Mouse (Mus musculus) cerebellum, postnatal 10 days (tissue): ENCODE data around the gene Ago4.
A peak's percentile ranks its signal among the peaks of the same experiment; 100 is the strongest.

ENCODE experiments used
- DNase-seq, 2 experiments: peaks; one replicate each; pipeline ENCODE4 v3.0.0; 2021; ENCODE audit warnings: mixed read lengths in 2 of 2

Ago4 gene

GRCm38 (mm10) chr4:126512308-126513066, 20.8 kb downstream of the Ago4 start:
- no peak for DNase-seq

GRCm38 (mm10) chr4:126511013-126511412, 22.3 kb downstream of the Ago4 start:
- no peak for DNase-seq

GRCm38 (mm10) chr4:126509072-126509471, 24.2 kb downstream of the Ago4 start:
- no peak for DNase-seq

GRCm38 (mm10) chr4:126508110-126508899, 25.0 kb downstream of the Ago4 start:
- no peak for DNase-seq

GRCm38 (mm10) chr4:126502977-126503309, 30.3 kb downstream of the Ago4 start:
- no peak for DNase-seq

GRCm38 (mm10) chr4:126502141-126502976, 30.9 kb downstream of the Ago4 start:
- DNase-seq = peak; percentile 40 to 42

- DNase-seq = no peak
Observed at GRCm38 (mm10) chr4:126498601-126499000, 34.7 kb downstream of the Ago4 start.

GRCm38 (mm10) chr4:126496963-126497362, 36.3 kb downstream of the Ago4 start:
- no peak for DNase-seq

- no peak for DNase-seq
Observed at GRCm38 (mm10) chr4:126495942-126496790, 37.1 kb downstream of the Ago4 start.

GRCm38 (mm10) chr4:126495453-126495852, 37.8 kb downstream of the Ago4 start:
- DNase-seq = no peak

GRCm38 (mm10) chr4:126493416-126493815, 39.9 kb downstream of the Ago4 start:
- no peak for DNase-seq

GRCm38 (mm10) chr4:126491977-126492376, 41.3 kb downstream of the Ago4 start:
- no peak for DNase-seq

GRCm38 (mm10) chr4:126490726-126491125, 42.5 kb downstream of the Ago4 start:
- no peak for DNase-seq

- no peak for DNase-seq
Observed at GRCm38 (mm10) chr4:126489811-126490210, 43.5 kb downstream of the Ago4 start.

GRCm38 (mm10) chr4:126486217-126486616, 47.1 kb downstream of the Ago4 start:
- no peak for DNase-seq

- no peak for DNase-seq
Observed at GRCm38 (mm10) chr4:126485065-126485464, 48.2 kb downstream of the Ago4 start.

GRCm38 (mm10) chr4:126483874-126484273, 49.4 kb downstream of the Ago4 start:
- no peak for DNase-seq

- DNase-seq = no peak
Observed at GRCm38 (mm10) chr4:126482951-126483350, 50.3 kb downstream of the Ago4 start.

GRCm38 (mm10) chr4:126481461-126481860, 51.8 kb downstream of the Ago4 start:
- no peak for DNase-seq

GRCm38 (mm10) chr4:126480288-126480687, 53.0 kb downstream of the Ago4 start:
- no peak for DNase-seq

- no peak for DNase-seq
Observed at GRCm38 (mm10) chr4:126473031-126473430, 60.2 kb downstream of the Ago4 start.

GRCm38 (mm10) chr4:126469334-126469733, 63.9 kb downstream of the Ago4 start:
- DNase-seq = no peak
